Mouse (Mus musculus): ENCODE measurements around the gene Pex14. TPM values are rescaled to one million over a fixed set of nuclear protein-coding genes. Genes with fewer than 3 reads are reported as not detected.

Gene Pex14
- polyA plus RNA-seq, 1 experiment from 2014 or later: 49.8 TPM

- 81% methylated on average over 14 of the region's 14 CpGs for WGBS
- H3K4me3 ChIP-seq (replicated peaks; ENCODE audit: low read length): no peak overlapping the region
- H3K27ac ChIP-seq (ENCODE audit: low read length): peak overlapping the region; percentile 60
- ATAC-seq (ENCODE audit: insufficient read depth, low FRiP score): peak; percentile 24; the same call in 1 of the 2 replicates
- H3K36me3 ChIP-seq (ENCODE audit: control insufficient read depth, insufficient read depth, low read length): no peaks in the 10 kb centered on the region
- no peak overlapping the region for H3K4me2 ChIP-seq (ENCODE audit: low read depth, low read length)
- peaks cover 25% of the 10 kb centered on the region for H3K27me3 ChIP-seq (ENCODE audit: control insufficient read depth, insufficient read depth, low read length)
- H3K9me3 ChIP-seq (replicated peaks; ENCODE audit: control insufficient read depth, low read length): no peaks in the 10 kb centered on the region
- H3K9ac ChIP-seq (ENCODE audit: low read length): peak overlapping the region; percentile 19; the same call in 1 of the 2 replicates
- H3K4me1 ChIP-seq (ENCODE audit: control insufficient read depth, insufficient read depth, low read length): peaks cover 28% of the 10 kb centered on the region
Measured at GRCm38 (mm10) chr4:148955131-148955813, 144.4 kb downstream of the Pex14 start.

- Histone ChIP-seq H3K4me3 (replicated peaks; ENCODE audit: low read length) (peak overlapping the region; percentile 35), H3K36me3 (ENCODE audit: control insufficient read depth, insufficient read depth, low read length) (no peaks in the 10 kb centered on the region), H3K4me2 (ENCODE audit: low read depth, low read length) (peak overlapping the region; percentile 48), H3K27ac (ENCODE audit: low read length) (no peak overlapping the region), H3K9me3 (replicated peaks; ENCODE audit: control insufficient read depth, low read length) (no peaks in the 10 kb centered on the region), H3K9ac (ENCODE audit: low read length) (peak overlapping the region; percentile 43; the same call in 1 of the 2 replicates), H3K27me3 (ENCODE audit: control insufficient read depth, insufficient read depth, low read length) (peaks cover 25% of the 10 kb centered on the region), H3K4me1 (ENCODE audit: control insufficient read depth, insufficient read depth, low read length) (peaks cover 45% of the 10 kb centered on the region)
- WGBS: 22% methylated on average over 68 of the region's 69 CpGs
- ATAC-seq (ENCODE audit: insufficient read depth, low FRiP score): no peak
Measured at GRCm38 (mm10) chr4:148952328-148953222, 147.1 kb downstream of the Pex14 start.

GRCm38 (mm10) chr4:148951821-148952291, 147.8 kb downstream of the Pex14 start:
- H3K36me3 ChIP-seq (ENCODE audit: control insufficient read depth, insufficient read depth, low read length): no peaks in the 10 kb centered on the region
- peak overlapping the region; percentile 48 for H3K4me2 ChIP-seq (ENCODE audit: low read depth, low read length)
- peaks cover 25% of the 10 kb centered on the region for H3K27me3 ChIP-seq (ENCODE audit: control insufficient read depth, insufficient read depth, low read length)
- ATAC-seq (ENCODE audit: insufficient read depth, low FRiP score): no peak
- no peaks in the 10 kb centered on the region for H3K9me3 ChIP-seq (replicated peaks; ENCODE audit: control insufficient read depth, low read length)
- 26% methylated on average over 43 of the region's 44 CpGs for WGBS
- H3K4me3 ChIP-seq (replicated peaks; ENCODE audit: low read length): peak overlapping the region; percentile 35
- peaks cover 52% of the 10 kb centered on the region for H3K4me1 ChIP-seq (ENCODE audit: control insufficient read depth, insufficient read depth, low read length)
- H3K27ac ChIP-seq (ENCODE audit: low read length): no peak overlapping the region
- peak overlapping the region; percentile 43; the same call in 1 of the 2 replicates for H3K9ac ChIP-seq (ENCODE audit: low read length)

- Histone ChIP-seq H3K27me3 (ENCODE audit: control insufficient read depth, insufficient read depth, low read length) (peaks cover 25% of the 10 kb centered on the region), H3K36me3 (ENCODE audit: control insufficient read depth, insufficient read depth, low read length) (no peaks in the 10 kb centered on the region), H3K4me1 (ENCODE audit: control insufficient read depth, insufficient read depth, low read length) (peaks cover 54% of the 10 kb centered on the region), H3K9me3 (replicated peaks; ENCODE audit: control insufficient read depth, low read length) (no peaks in the 10 kb centered on the region), H3K9ac (ENCODE audit: low read length) (peak overlapping the region; percentile 46; the same call in 1 of the 2 replicates), H3K27ac (ENCODE audit: low read length) (peak overlapping the region; percentile 64), H3K4me3 (replicated peaks; ENCODE audit: low read length) (no peak overlapping the region), H3K4me2 (ENCODE audit: low read depth, low read length) (no peak overlapping the region)
- WGBS: 61% methylated on average over 25 of the region's 25 CpGs
- no peak for ATAC-seq (ENCODE audit: insufficient read depth, low FRiP score)
Measured at GRCm38 (mm10) chr4:148950932-148951650, 148.6 kb downstream of the Pex14 start.

GRCm38 (mm10) chr4:148950487-148950886, 149.2 kb downstream of the Pex14 start:
- Histone ChIP-seq H3K4me1 (ENCODE audit: control insufficient read depth, insufficient read depth, low read length) (peaks cover 54% of the 10 kb centered on the region), H3K9ac (ENCODE audit: low read length) (no peak overlapping the region), H3K36me3 (ENCODE audit: control insufficient read depth, insufficient read depth, low read length) (no peaks in the 10 kb centered on the region), H3K4me3 (replicated peaks; ENCODE audit: low read length) (no peak overlapping the region), H3K9me3 (replicated peaks; ENCODE audit: control insufficient read depth, low read length) (no peaks in the 10 kb centered on the region), H3K27me3 (ENCODE audit: control insufficient read depth, insufficient read depth, low read length) (peaks cover 25% of the 10 kb centered on the region), H3K27ac (ENCODE audit: low read length) (peak overlapping the region; percentile 64; the same call in 1 of the 2 replicates), H3K4me2 (ENCODE audit: low read depth, low read length) (no peak overlapping the region)
- no peak for ATAC-seq (ENCODE audit: insufficient read depth, low FRiP score)
- 58% methylated on average over 6 of the region's 6 CpGs for WGBS

- Histone ChIP-seq H3K9ac (ENCODE audit: low read length) (peak overlapping the region; percentile 39), H3K27me3 (ENCODE audit: control insufficient read depth, insufficient read depth, low read length) (peaks cover 20% of the 10 kb centered on the region), H3K4me1 (ENCODE audit: control insufficient read depth, insufficient read depth, low read length) (peaks cover 53% of the 10 kb centered on the region), H3K9me3 (replicated peaks; ENCODE audit: control insufficient read depth, low read length) (no peaks in the 10 kb centered on the region), H3K27ac (ENCODE audit: low read length) (peak overlapping the region; percentile 71), H3K4me2 (ENCODE audit: low read depth, low read length) (peak overlapping the region; percentile 9; the same call in 1 of the 2 replicates), H3K4me3 (replicated peaks; ENCODE audit: low read length) (no peak overlapping the region), H3K36me3 (ENCODE audit: control insufficient read depth, insufficient read depth, low read length) (no peaks in the 10 kb centered on the region)
- peak; percentile 82 for ATAC-seq (ENCODE audit: insufficient read depth, low FRiP score)
- WGBS: 28% methylated on average over 10 of the region's 10 CpGs
Measured at GRCm38 (mm10) chr4:148947833-148948388, 151.8 kb downstream of the Pex14 start.

GRCm38 (mm10) chr4:148946071-148946470, 153.6 kb downstream of the Pex14 start:
- no peak for ATAC-seq (ENCODE audit: insufficient read depth, low FRiP score)
- peak overlapping the region; percentile 19 for H3K27ac ChIP-seq (ENCODE audit: low read length)
- no peaks in the 10 kb centered on the region for H3K9me3 ChIP-seq (replicated peaks; ENCODE audit: control insufficient read depth, low read length)
- peaks cover 40% of the 10 kb centered on the region for H3K4me1 ChIP-seq (ENCODE audit: control insufficient read depth, insufficient read depth, low read length)
- WGBS: 81% methylated on average over 8 of the region's 8 CpGs
- no peak overlapping the region for H3K4me2 ChIP-seq (ENCODE audit: low read depth, low read length)
- no peak overlapping the region for H3K9ac ChIP-seq (ENCODE audit: low read length)
- no peaks in the 10 kb centered on the region for H3K36me3 ChIP-seq (ENCODE audit: control insufficient read depth, insufficient read depth, low read length)
- no peak overlapping the region for H3K4me3 ChIP-seq (replicated peaks; ENCODE audit: low read length)
- H3K27me3 ChIP-seq (ENCODE audit: control insufficient read depth, insufficient read depth, low read length): peaks cover 2% of the 10 kb centered on the region; the same call in 1 of the 2 replicates

GRCm38 (mm10) chr4:148945476-148945881, 154.2 kb downstream of the Pex14 start:
- no peak overlapping the region for H3K4me2 ChIP-seq (ENCODE audit: low read depth, low read length)
- WGBS: 63% methylated on average over 4 of the region's 4 CpGs
- H3K36me3 ChIP-seq (ENCODE audit: control insufficient read depth, insufficient read depth, low read length): no peaks in the 10 kb centered on the region
- H3K27me3 ChIP-seq (ENCODE audit: control insufficient read depth, insufficient read depth, low read length): no peaks in the 10 kb centered on the region
- 0 out of 2 replicates have a peak, but pooled peaks have one; percentile 18 for ATAC-seq (ENCODE audit: insufficient read depth, low FRiP score)
- no peaks in the 10 kb centered on the region for H3K9me3 ChIP-seq (replicated peaks; ENCODE audit: control insufficient read depth, low read length)
- no peak overlapping the region; the same call in 1 of the 2 replicates for H3K27ac ChIP-seq (ENCODE audit: low read length)
- H3K9ac ChIP-seq (ENCODE audit: low read length): no peak overlapping the region
- H3K4me1 ChIP-seq (ENCODE audit: control insufficient read depth, insufficient read depth, low read length): peaks cover 41% of the 10 kb centered on the region
- H3K4me3 ChIP-seq (replicated peaks; ENCODE audit: low read length): no peak overlapping the region
